Mouse (Mus musculus) kidney, adult 2 months (tissue): ENCODE measurements around the gene Rfx2.

Experiments used
- CTCF ChIP-seq: fragments of 200-500 bp; conservative IDR thresholded peaks from 2 replicates; pipeline ENCODE4 v1.5.1; 2011; ENCODE audit warnings: low read depth, mild to moderate bottlenecking, control low read depth, low read length, moderate library complexity, mixed read lengths; ENCODE audit not compliant: insufficient read depth, insufficient read length
- POLR2A ChIP-seq: fragments of 200-500 bp; IDR thresholded peaks from one replicate; pipeline ENCODE4 v1.6.1; 2011; ENCODE audit warnings: low read depth, low read length, control low read depth

DNA sequence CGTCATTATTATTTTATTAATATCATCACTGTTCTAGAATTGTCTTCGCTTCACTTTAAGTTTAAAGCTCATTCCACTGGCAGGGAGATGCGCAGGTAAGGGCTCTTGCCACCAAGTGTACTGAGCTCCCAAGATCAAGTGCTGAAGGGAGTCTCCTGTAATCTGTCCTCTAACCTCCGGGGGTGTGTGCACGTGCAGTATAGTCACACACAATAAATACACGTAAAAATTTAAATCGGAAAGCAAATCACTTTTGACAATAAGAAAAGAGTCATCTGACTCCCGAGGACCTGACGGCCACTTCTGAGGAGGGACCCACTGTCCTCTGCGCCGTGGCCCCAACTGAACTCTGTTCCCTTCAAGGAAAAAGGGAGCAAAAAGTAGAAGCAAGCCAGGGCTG lies 1.6 kb downstream of the Rfx2 start:
- no peak for TF ChIP-seq POLR2A
- no peak for TF ChIP-seq CTCF
